Mouse (Mus musculus) adrenal gland, postnatal 14 days (tissue): ENCODE measurements at regions not wholly inside any gene's neighbourhood (a gene's known extent, or its start where the extent isn't known, plus 50 kb on each side); places are given as distances from the start of the nearest gene placed in this dataset.

ENCODE experiments used
- DNase-seq: peaks from one replicate; pipeline ENCODE4 v3.0.0; 2021; ENCODE audit warnings: mixed read lengths

GRCm38 (mm10) chr17:43219636-43220035 is 50.5 kb upstream of the Adgrf1 start:
- no peak for DNase-seq
